Mouse (Mus musculus) cerebellum, adult 2 months (tissue): ENCODE results near the gene Sema4d. TPM values are rescaled to one million over a fixed set of nuclear protein-coding genes. Genes with fewer than 3 reads are reported as not detected.
A peak's percentile ranks its signal among the peaks of the same experiment; 100 is the strongest.
"Not testable (repeated sequence)": the region's sequence is repeated elsewhere in the genome, so short reads cannot be mapped to it uniquely, and the experiment has no call there.

Source experiments
- DNase-seq, 2 experiments: peaks; one replicate each; pipeline ENCODE4 v3.0.0; 2021
- H3K27ac ChIP-seq: fragments of 200-500 bp; 2 replicates; pipeline ENCODE4 v1.5.1; 2012; ENCODE audit warnings: low read length, control low read depth, inconsistent platforms; ENCODE audit not compliant: insufficient read depth
- H3K27me3 ChIP-seq: fragments of 200-500 bp; 2 replicates; pipeline ENCODE4 v1.6.1; 2012; ENCODE audit warnings: inconsistent platforms, mild to moderate bottlenecking, low read length, moderate library complexity; ENCODE audit not compliant: control insufficient read depth, insufficient read depth
- H3K4me1 ChIP-seq: fragments of 200-500 bp; 2 replicates; pipeline ENCODE4 v1.6.1; 2011; ENCODE audit warnings: low read length; ENCODE audit not compliant: control insufficient read depth, insufficient read depth
- H3K4me3 ChIP-seq: fragments of 200-500 bp; replicated peaks from 2 replicates; pipeline ENCODE3; 2011; ENCODE audit warnings: mild to moderate bottlenecking, low read depth, low read length, control low read depth; ENCODE audit not compliant: insufficient read depth
- CTCF ChIP-seq: fragments of 200-500 bp; IDR thresholded peaks from 2 replicates; pipeline ENCODE4 v1.5.1; 2011; ENCODE audit warnings: low read depth, mild to moderate bottlenecking, control low read depth, low read length, moderate library complexity, borderline replicate concordance; ENCODE audit not compliant: insufficient read depth
- POLR2A ChIP-seq: fragments of 200-500 bp; IDR thresholded peaks from 2 replicates; pipeline ENCODE4 v1.6.1; 2011; ENCODE audit warnings: low read length, control low read depth, borderline replicate concordance; ENCODE audit not compliant: insufficient read depth
- WGBS: fragments of 180-500 bp; shearing (Covaris S2); methylation state at CpG from one replicate; pipeline ENCODE4 v1.1.7; 2018; 5-methylcytosine and 5-hydroxymethylcytosine counted together
- polyA plus RNA-seq: library from polyadenylated mRNA; depleted of rRNA; stranded (reverse); fragments of >200 nt; gene quantifications from 2 replicates; pipeline ENCODE4 v1.2.3, GENCODE M21; 2012; rRNA removed

Sema4d gene
- polyA plus RNA-seq = 111 and 116 TPM in 2 replicates

DNA sequence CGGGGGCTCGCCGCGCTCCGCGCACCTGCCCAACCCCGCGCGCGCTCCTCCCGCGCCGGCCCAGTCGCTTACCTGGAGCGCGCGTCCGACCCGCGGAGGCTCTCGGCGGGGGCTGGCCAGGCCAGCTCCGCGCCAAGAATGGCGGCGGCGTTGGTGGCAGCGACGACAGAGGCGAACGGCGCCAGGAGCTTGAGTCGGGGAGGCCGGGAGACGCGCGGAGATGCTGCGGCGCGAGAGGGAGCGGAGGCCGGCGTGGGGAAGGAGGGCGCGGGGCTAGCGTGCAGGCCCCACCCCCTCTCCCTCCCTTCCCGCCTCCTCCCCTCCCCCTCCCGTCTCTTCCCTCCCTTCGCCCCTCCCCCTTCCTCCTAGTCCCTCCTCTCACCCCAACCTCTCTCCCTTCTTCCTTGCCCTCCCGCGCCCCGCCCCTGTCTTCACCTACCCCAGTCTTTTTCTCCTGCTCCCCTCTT lies at the start of gene Sema4d:
Gene Sema4d, minus strand, starts transcription at position 323 of the 467 bp plus-strand sequence.
- TF ChIP-seq POLR2A = peak; percentile 55
- no peak for TF ChIP-seq CTCF
- no peaks in the 10 kb centered on the region for H3K27me3 ChIP-seq
- H3K4me1 ChIP-seq = peaks cover 27% of the 10 kb centered on the region
- 4% methylated on average over 41 of the region's 52 CpGs for WGBS
- peak within 1 kb of the TSS; percentile 92 for H3K27ac ChIP-seq
- peak within 1 kb of the TSS; percentile 98 for H3K4me3 ChIP-seq
- peak; percentile 82 to 84 for DNase-seq

- Histone ChIP-seq H3K27ac (no peak overlapping the region), H3K4me3 (no peak overlapping the region), H3K4me1 (no peaks in the 10 kb centered on the region), H3K27me3 (no peaks in the 10 kb centered on the region)
- 80% methylated on average over 4 of the region's 4 CpGs for WGBS
- TF ChIP-seq CTCF (no peak), POLR2A (no peak)
- DNase-seq = no peak
These were observed 49.8 kb upstream of the Sema4d start for GRCm38 (mm10) chr13:51843298-51843697.

DNA sequence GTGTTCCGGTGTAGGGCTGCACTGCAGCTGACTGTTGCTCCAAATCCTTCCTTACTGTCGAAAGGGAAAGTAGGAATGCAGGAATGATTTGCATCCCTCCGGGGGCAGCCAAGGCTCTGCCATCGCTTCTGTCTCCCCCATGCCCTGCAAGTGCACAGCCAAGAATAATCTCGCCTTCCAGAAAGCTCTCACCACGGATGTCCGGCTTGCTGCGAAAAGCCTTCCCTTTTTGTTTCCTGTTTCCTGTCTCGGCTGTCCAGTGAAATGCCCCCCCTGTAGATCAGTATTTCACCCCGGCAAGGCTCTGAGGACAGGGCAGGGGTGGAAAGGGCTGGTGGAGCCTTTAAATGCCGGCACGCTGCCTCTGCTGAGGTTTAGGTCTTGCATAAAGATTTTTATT lies 49.2 kb upstream of the Sema4d start:
- no peak overlapping the region for H3K4me3 ChIP-seq
- no peak for DNase-seq

GRCm38 (mm10) chr13:51842191-51842590 lies 48.6 kb upstream of the Sema4d start:
- TF ChIP-seq CTCF (no peak), POLR2A (no peak)
- H3K4me3 ChIP-seq = no peak overlapping the region
- WGBS = 63% methylated on average over 5 of the region's 5 CpGs
- DNase-seq = no peak
- H3K27ac ChIP-seq = no peak overlapping the region
- H3K27me3 ChIP-seq = no peaks in the 10 kb centered on the region
- H3K4me1 ChIP-seq = no peaks in the 10 kb centered on the region

More for the DNA sequence above, 49.2 kb upstream of the Sema4d start:
- no peaks in the 10 kb centered on the region for H3K27me3 ChIP-seq
- 45% methylated on average over 12 of the region's 12 CpGs for WGBS
- no peak for TF ChIP-seq CTCF
- TF ChIP-seq POLR2A = no peak
- no peaks in the 10 kb centered on the region for H3K4me1 ChIP-seq
- H3K27ac ChIP-seq = no peak overlapping the region

DNA sequence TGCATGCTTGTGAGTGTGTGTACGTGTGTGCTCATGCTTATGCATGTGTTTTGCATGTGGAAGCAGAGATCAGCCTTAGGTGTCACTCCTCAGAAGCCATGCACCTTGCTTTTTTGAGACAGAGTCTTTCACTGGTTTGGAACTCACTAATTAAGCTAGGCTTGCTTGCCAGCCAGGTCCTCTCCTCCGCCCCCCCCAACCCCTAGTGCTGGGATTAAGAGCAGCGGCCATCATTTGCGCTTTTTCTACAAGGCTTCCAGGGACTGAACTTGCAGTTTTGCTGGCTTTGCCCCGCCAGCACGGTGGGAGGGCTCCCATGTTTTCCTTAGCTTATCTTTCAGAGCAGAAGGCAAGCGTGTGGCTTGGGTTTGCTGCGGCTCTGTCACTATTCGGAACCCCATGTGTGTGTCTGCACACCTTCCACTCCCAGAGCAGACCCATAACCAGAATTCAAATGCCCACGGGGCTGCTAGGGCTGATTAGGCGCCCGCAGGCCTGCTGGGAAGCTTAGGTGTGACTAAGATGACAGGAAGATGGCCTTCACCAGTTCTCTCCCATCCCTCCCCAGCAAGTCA lies 48.1 kb upstream of the Sema4d start:
- Histone ChIP-seq H3K4me3 (no peak overlapping the region), H3K27me3 (no peaks in the 10 kb centered on the region), H3K27ac (no peak overlapping the region), H3K4me1 (no peaks in the 10 kb centered on the region)
- no peak for DNase-seq
- no peak for TF ChIP-seq CTCF
- TF ChIP-seq POLR2A = no peak
- WGBS = 56% methylated on average over 12 of the region's 12 CpGs

DNA sequence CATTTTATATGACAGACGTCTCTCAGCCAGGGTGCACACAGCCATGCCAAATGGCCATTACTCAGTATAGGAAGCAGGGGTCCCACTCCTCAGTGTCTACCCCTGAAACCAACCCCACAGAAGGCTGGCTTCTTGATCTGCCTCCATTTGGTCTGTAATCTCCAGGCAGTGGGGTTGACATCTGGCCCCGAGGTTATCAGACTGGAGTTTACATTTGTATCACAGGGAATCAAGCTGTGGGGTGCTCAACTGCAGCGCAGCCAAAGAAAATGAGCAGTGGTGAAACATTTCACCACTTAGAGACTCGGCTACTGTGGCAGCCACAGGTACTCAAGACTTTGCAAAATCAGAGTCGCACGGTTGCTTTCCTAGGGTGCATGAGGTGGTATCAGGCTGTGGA lies 47.2 kb upstream of the Sema4d start:
- Histone ChIP-seq H3K27me3 (no peaks in the 10 kb centered on the region), H3K4me1 (no peaks in the 10 kb centered on the region), H3K27ac (no peak overlapping the region), H3K4me3 (no peak overlapping the region)
- WGBS = 63% methylated on average over 6 of the region's 6 CpGs
- DNase-seq = no peak
- TF ChIP-seq CTCF = no peak
- TF ChIP-seq POLR2A = no peak

GRCm38 (mm10) chr13:51839250-51840026 lies 45.9 kb upstream of the Sema4d start:
- TF ChIP-seq POLR2A (no peak), CTCF (peak; percentile 86)
- H3K4me1 ChIP-seq = peaks cover 2% of the 10 kb centered on the region; the same call in 1 of the 2 replicates
- H3K27ac ChIP-seq = no peak overlapping the region
- 25% methylated on average over 8 of the region's 8 CpGs for WGBS
- DNase-seq = peak; percentile 33 to 60
- no peaks in the 10 kb centered on the region for H3K27me3 ChIP-seq
- H3K4me3 ChIP-seq = no peak overlapping the region

DNA sequence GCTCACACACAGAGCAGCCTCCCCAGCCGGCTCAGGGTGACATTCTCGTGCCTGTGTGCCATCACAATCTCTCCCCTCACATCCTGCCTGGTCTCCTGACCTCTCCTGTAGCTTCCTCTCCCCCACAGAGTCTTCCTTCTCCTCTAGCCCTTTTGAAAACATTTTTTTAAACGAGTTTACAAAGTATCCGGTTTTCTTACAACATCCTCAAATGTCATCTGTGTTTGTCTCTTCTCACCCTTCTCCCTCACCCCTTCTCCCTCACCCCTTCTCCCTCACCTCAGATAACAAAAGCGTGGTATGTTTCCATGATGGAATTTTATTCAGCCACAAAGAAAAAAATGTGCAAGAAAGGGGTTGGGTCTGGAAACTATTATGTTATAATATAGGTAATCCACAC lies 43.9 kb upstream of the Sema4d start:
- TF ChIP-seq POLR2A = no peak
- no peak for TF ChIP-seq CTCF
- H3K27ac ChIP-seq = no peak overlapping the region
- no peak for DNase-seq
- WGBS = 62% methylated on average over 5 of the region's 5 CpGs
- H3K27me3 ChIP-seq = no peaks in the 10 kb centered on the region
- peaks cover 18% of the 10 kb centered on the region; the same call in 1 of the 2 replicates for H3K4me1 ChIP-seq
- no peak overlapping the region for H3K4me3 ChIP-seq

DNA sequence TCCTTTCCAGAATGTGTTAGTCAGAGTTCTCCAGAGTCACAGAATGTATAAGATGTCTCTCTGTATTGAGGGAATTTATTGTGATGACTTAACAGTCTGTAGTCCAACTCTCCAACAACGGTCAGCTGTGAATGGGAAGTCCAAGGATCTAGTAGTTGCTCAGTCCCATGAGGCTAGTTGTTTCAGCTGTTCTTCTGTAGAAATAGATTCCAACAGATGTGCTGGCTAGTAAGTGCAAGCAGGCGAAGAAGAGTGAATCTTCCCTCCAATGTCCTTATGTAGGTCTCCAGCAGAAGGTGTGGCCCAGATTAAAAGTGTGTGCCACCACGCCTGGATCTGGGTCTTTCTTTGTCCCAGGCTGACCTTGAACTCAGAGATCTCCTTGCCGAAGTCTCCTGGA lies 41.7 kb upstream of the Sema4d start:
- not testable (repeated sequence) for H3K27ac ChIP-seq, DNase-seq, H3K4me3 ChIP-seq, H3K27me3 ChIP-seq
- 92% methylated on average over 4 of the region's 4 CpGs for WGBS
- H3K4me1 ChIP-seq = peaks cover 30% of the 10 kb centered on the region
